Mouse (Mus musculus): ENCODE measurements at regions not wholly inside any gene's neighbourhood (a gene's known extent, or its start where the extent isn't known, plus 50 kb on each side); places are given as distances from the start of the nearest gene placed in this dataset.

- no peak for DNase-seq (ENCODE audit: low read depth, low spot score)
Observed at GRCm38 (mm10) chr8:76038526-76038925, 590.0 kb downstream of the Iqcm start.

GRCm38 (mm10) chr8:76052003-76052402 is 603.5 kb downstream of the Iqcm start:
- DNase-seq (ENCODE audit: low read depth, low spot score), result no peak

GRCm38 (mm10) chr8:76067721-76068120 is 619.2 kb downstream of the Iqcm start:
- DNase-seq (ENCODE audit: low read depth, low spot score), result peak; percentile 51

- DNase-seq (ENCODE audit: low read depth, low spot score), result no peak
Observed at GRCm38 (mm10) chr8:76072671-76073351, 624.3 kb downstream of the Iqcm start.

- DNase-seq (ENCODE audit: low read depth, low spot score), result no peak
Observed at GRCm38 (mm10) chr8:76120587-76121145, 672.2 kb downstream of the Iqcm start.

GRCm38 (mm10) chr8:76127486-76127885 is 679.0 kb downstream of the Iqcm start:
- no peak for DNase-seq (ENCODE audit: low read depth, low spot score)

- DNase-seq (ENCODE audit: low read depth, low spot score), result no peak
Observed at GRCm38 (mm10) chr8:76137219-76137618, 688.7 kb downstream of the Iqcm start.

- no peak for DNase-seq (ENCODE audit: low read depth, low spot score)
Observed at GRCm38 (mm10) chr8:76148681-76149080, 700.2 kb downstream of the Iqcm start.

- no peak for DNase-seq (ENCODE audit: low read depth, low spot score)
Observed at GRCm38 (mm10) chr8:76182520-76182919, 716.7 kb upstream of the Nr3c2 start.

- no peak for DNase-seq (ENCODE audit: low read depth, low spot score)
Observed at GRCm38 (mm10) chr8:76183836-76184235, 715.4 kb upstream of the Nr3c2 start.

GRCm38 (mm10) chr8:76187293-76187692 is 711.9 kb upstream of the Nr3c2 start:
- no peak for DNase-seq (ENCODE audit: low read depth, low spot score)

GRCm38 (mm10) chr8:76211891-76212290 is 687.4 kb upstream of the Nr3c2 start:
- DNase-seq (ENCODE audit: low read depth, low spot score), result no peak

- no peak for DNase-seq (ENCODE audit: low read depth, low spot score)
Observed at GRCm38 (mm10) chr8:76217819-76218580, 681.2 kb upstream of the Nr3c2 start.

- DNase-seq (ENCODE audit: low read depth, low spot score), result no peak
Observed at GRCm38 (mm10) chr8:76230847-76231246, 668.4 kb upstream of the Nr3c2 start.

GRCm38 (mm10) chr8:76249194-76249593 is 650.0 kb upstream of the Nr3c2 start:
- no peak for DNase-seq (ENCODE audit: low read depth, low spot score)

GRCm38 (mm10) chr8:76252161-76253010 is 646.9 kb upstream of the Nr3c2 start:
- no peak for DNase-seq (ENCODE audit: low read depth, low spot score)

Measured in ZHBTc4 (cell line).